Mouse (Mus musculus) kidney, embryonic 16.5 days (tissue): ENCODE data around the gene Fbxo39. TPM values are rescaled to one million over a fixed set of nuclear protein-coding genes. Genes with fewer than 3 reads are reported as not detected.
A peak's percentile ranks its signal among the peaks of the same experiment; 100 is the strongest.

Experiments
- ATAC-seq: fragments of 200-750 bp; cut with Nextera tagmentation; 2 replicates; pipeline ENCODE4 v1.8.0; 2017; ENCODE audit warnings: moderate TSS enrichment; ENCODE audit not compliant: low FRiP score, low TSS enrichment
- H3K27ac ChIP-seq: fragments of 300-500 bp; sonication (generic); 2 replicates; pipeline ENCODE4 v1.5.1; 2014; ENCODE audit warnings: low read length
- H3K27me3 ChIP-seq: fragments of 300-500 bp; sonication (generic); 2 replicates; pipeline ENCODE4 v1.6.1; 2014; ENCODE audit warnings: low read length, control low read depth, mixed read lengths; ENCODE audit not compliant: insufficient read depth
- H3K36me3 ChIP-seq: fragments of 300-500 bp; sonication (generic); 2 replicates; pipeline ENCODE4 v1.6.1; 2014; ENCODE audit warnings: low read length, control low read depth, mixed read lengths; ENCODE audit not compliant: insufficient read depth
- H3K4me1 ChIP-seq: fragments of 300-500 bp; sonication (generic); 2 replicates; pipeline ENCODE4 v1.6.1; 2014; ENCODE audit warnings: low read length, control low read depth, mixed read lengths; ENCODE audit not compliant: insufficient read depth
- H3K4me2 ChIP-seq: fragments of 300-500 bp; sonication (generic); replicated peaks from 2 replicates; pipeline ENCODE4 v1.6.1; 2014; ENCODE audit warnings: low read depth, low read length
- H3K4me3 ChIP-seq: fragments of 300-500 bp; sonication (generic); 2 replicates; pipeline ENCODE4 v1.5.1; 2014; ENCODE audit warnings: mild to moderate bottlenecking, low read length
- H3K9ac ChIP-seq: fragments of 300-500 bp; sonication (generic); replicated peaks from 2 replicates; pipeline ENCODE4 v1.6.1; 2014; ENCODE audit warnings: low read length
- H3K9me3 ChIP-seq: fragments of 300-500 bp; sonication (generic); 2 replicates; pipeline ENCODE4 v1.6.1; 2016; ENCODE audit warnings: low read length, control low read depth
- WGBS: fragments of 180-500 bp; shearing (Covaris S2); extraction: QIAGEN DNeasy Blood & Tissue Kit; methylation state at CpG from one replicate; pipeline ENCODE4 v1.1.7; 2014; 5-methylcytosine and 5-hydroxymethylcytosine counted together
- polyA plus RNA-seq: library from polyadenylated mRNA; unstranded; fragments of >200 nt; fragmentation: Nextera tagmentation; extraction: Ambion mirVana; gene quantifications from 2 replicates; pipeline ENCODE4 v1.2.1, GENCODE M21; 2015

Gene Fbxo39
- polyA plus RNA-seq, 1 experiment from 2014 or later: not detected

GRCm38 (mm10) chr11:72283486-72284224 lies 30.6 kb upstream of the Fbxo39 start:
- H3K27ac ChIP-seq: no peak overlapping the region
- WGBS: 81% methylated on average over 16 of the region's 16 CpGs
- no peaks in the 10 kb centered on the region for H3K9me3 ChIP-seq
- no peak for ATAC-seq
- no peaks in the 10 kb centered on the region for H3K36me3 ChIP-seq
- H3K27me3 ChIP-seq: no peaks in the 10 kb centered on the region
- no peaks in the 10 kb centered on the region for H3K4me1 ChIP-seq
- no peak overlapping the region for H3K4me2 ChIP-seq
- H3K9ac ChIP-seq: no peak overlapping the region
- H3K4me3 ChIP-seq: no peak overlapping the region

GRCm38 (mm10) chr11:72284532-72285182 lies 29.6 kb upstream of the Fbxo39 start:
- Histone ChIP-seq H3K27ac (no peak overlapping the region), H3K4me3 (no peak overlapping the region), H3K4me1 (no peaks in the 10 kb centered on the region), H3K4me2 (no peak overlapping the region), H3K9me3 (no peaks in the 10 kb centered on the region), H3K9ac (no peak overlapping the region), H3K36me3 (no peaks in the 10 kb centered on the region), H3K27me3 (no peaks in the 10 kb centered on the region)
- ATAC-seq: no peak
- WGBS: 83% methylated on average over 14 of the region's 14 CpGs

DNA sequence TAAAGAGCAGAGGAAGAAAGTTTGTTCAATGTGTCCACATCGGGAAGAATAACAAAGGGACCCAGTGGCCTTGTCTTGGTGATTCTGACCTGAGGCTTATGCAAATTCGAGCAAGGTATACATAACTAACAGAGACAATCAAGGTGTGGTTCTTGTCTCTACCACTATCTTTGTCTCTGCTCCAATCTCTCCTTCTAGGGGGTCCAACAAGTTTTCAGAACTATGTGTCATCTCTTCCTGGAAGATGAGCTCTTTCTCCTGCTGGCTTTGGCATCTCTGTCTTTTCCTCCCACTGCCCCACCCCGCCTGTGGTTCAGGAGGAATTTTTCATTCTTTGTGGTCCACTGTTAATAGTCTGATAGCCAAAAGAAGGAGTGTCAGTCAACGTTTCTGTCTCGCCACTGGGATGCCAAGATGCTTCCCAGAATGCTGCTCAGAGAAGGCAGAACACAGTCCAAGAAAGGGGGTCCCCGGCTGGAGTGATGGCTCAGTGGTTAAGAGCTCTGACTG lies 28.2 kb upstream of the Fbxo39 start:
- H3K36me3 ChIP-seq: no peaks in the 10 kb centered on the region
- H3K4me2 ChIP-seq: no peak overlapping the region
- H3K27ac ChIP-seq: no peak overlapping the region
- H3K9me3 ChIP-seq: no peaks in the 10 kb centered on the region
- WGBS: 78% methylated on average over 6 of the region's 6 CpGs
- H3K4me3 ChIP-seq: no peak overlapping the region
- no peaks in the 10 kb centered on the region for H3K27me3 ChIP-seq
- no peak overlapping the region for H3K9ac ChIP-seq
- ATAC-seq: no peak
- no peaks in the 10 kb centered on the region for H3K4me1 ChIP-seq

DNA sequence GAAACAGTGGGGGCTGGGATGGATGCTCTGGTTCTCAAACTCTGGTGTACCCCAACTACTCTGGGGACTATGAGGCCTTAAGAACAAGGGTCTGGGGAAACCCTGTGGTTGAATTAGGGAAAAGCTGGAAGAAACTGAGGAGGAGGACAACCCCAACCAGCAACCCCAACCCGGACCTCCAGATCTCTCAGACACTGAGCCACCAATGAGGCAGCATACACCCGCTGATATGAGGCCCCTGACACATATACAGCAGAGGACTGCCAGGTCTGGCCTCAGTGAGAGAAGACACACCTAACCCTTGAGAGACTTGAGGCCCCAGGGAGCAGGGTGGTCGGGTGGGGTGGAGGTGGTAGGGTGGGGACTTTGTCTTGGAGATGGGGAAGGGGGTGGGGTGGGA lies 27.6 kb upstream of the Fbxo39 start:
- H3K27me3 ChIP-seq: no peaks in the 10 kb centered on the region
- no peak overlapping the region for H3K9ac ChIP-seq
- no peaks in the 10 kb centered on the region for H3K36me3 ChIP-seq
- H3K9me3 ChIP-seq: no peaks in the 10 kb centered on the region
- no peaks in the 10 kb centered on the region for H3K4me1 ChIP-seq
- H3K27ac ChIP-seq: no peak overlapping the region
- H3K4me3 ChIP-seq: no peak overlapping the region
- no peak for ATAC-seq
- WGBS: 86% methylated on average over 3 of the region's 3 CpGs
- no peak overlapping the region for H3K4me2 ChIP-seq

GRCm38 (mm10) chr11:72287126-72287525 lies 27.1 kb upstream of the Fbxo39 start:
- Histone ChIP-seq H3K4me2 (no peak overlapping the region), H3K4me3 (no peak overlapping the region), H3K9me3 (no peaks in the 10 kb centered on the region), H3K27me3 (no peaks in the 10 kb centered on the region), H3K27ac (no peak overlapping the region), H3K9ac (no peak overlapping the region), H3K4me1 (no peaks in the 10 kb centered on the region), H3K36me3 (no peaks in the 10 kb centered on the region)
- ATAC-seq: no peak
- WGBS: 93% methylated on average over 2 of the region's 2 CpGs

GRCm38 (mm10) chr11:72287543-72287942 lies 26.7 kb upstream of the Fbxo39 start:
- Histone ChIP-seq H3K4me1 (no peaks in the 10 kb centered on the region), H3K27me3 (no peaks in the 10 kb centered on the region), H3K9me3 (no peaks in the 10 kb centered on the region), H3K4me2 (no peak overlapping the region), H3K27ac (no peak overlapping the region), H3K36me3 (no peaks in the 10 kb centered on the region), H3K4me3 (no peak overlapping the region), H3K9ac (no peak overlapping the region)
- no peak for ATAC-seq
- WGBS: 85% methylated on average over 3 of the region's 3 CpGs

DNA sequence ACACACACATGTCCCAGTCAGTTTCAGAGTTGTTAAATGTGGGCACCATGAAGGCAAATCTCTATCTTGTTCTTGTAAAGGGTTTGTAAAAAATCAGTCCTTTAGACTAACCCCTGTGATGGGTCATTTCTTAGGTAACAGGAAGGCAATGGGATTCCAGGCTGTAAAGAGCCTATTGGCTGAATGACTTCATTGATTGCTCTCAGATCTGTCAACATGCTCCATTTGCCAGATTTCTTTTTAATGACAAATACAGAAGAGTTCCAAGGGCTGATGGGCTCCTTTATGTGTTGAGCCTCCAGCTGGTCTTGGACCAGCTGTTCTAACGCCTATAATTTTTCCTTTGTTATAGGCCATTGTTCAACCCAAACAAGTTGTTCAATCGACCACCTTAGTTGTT lies 21.1 kb upstream of the Fbxo39 start:
- H3K4me3 ChIP-seq: no peak overlapping the region
- no peaks in the 10 kb centered on the region for H3K36me3 ChIP-seq
- H3K27me3 ChIP-seq: no peaks in the 10 kb centered on the region
- H3K4me1 ChIP-seq: no peaks in the 10 kb centered on the region
- no peak overlapping the region for H3K4me2 ChIP-seq
- ATAC-seq: no peak
- H3K9ac ChIP-seq: no peak overlapping the region
- H3K27ac ChIP-seq: no peak overlapping the region
- 88% methylated on average over 2 of the region's 2 CpGs for WGBS
- H3K9me3 ChIP-seq: no peaks in the 10 kb centered on the region

DNA sequence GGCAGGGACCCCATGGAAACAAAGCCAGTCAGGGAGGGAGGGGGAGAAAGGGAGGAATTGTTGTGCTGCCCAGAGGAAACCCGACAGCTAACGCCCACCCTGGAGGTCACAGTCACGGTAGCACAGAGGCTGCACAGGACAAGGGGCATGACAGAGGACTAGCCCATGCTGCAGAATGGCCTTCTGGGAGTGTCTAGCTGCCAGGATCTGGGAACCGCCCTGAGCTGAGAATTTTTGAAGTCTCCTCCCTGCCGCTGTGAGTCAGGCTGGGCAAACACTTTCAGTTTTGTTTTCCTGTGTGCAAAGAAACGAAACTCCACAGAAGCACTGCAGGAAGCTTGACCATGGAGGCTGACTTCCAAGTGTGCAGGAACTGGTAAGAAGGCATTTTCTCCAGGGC lies 12.9 kb upstream of the Fbxo39 start, which contains the start of gene Xaf1:
Gene Xaf1 (plus strand): TSS at position 296 of the 400 bp plus-strand sequence.
- peak within 1 kb of the TSS; percentile 37 for H3K4me2 ChIP-seq
- H3K9me3 ChIP-seq: no peaks in the 10 kb centered on the region
- H3K9ac ChIP-seq: peak within 1 kb of the TSS; percentile 43
- no peaks in the 10 kb centered on the region for H3K27me3 ChIP-seq
- H3K36me3 ChIP-seq: no peaks in the 10 kb centered on the region
- H3K27ac ChIP-seq: no peak within 1 kb of the TSS; the same call in 1 of the 2 replicates
- WGBS: 5% methylated on average over 6 of the region's 6 CpGs
- H3K4me3 ChIP-seq: peak within 1 kb of the TSS; percentile 9
- H3K4me1 ChIP-seq: peaks cover 7% of the 10 kb centered on the region
- peak; percentile 84 for ATAC-seq

- Histone ChIP-seq H3K27me3 (no peaks in the 10 kb centered on the region), H3K4me1 (peaks cover 7% of the 10 kb centered on the region), H3K27ac (no peak overlapping the region), H3K36me3 (no peaks in the 10 kb centered on the region), H3K4me3 (peak overlapping the region; percentile 9; the same call in 1 of the 2 replicates), H3K9me3 (no peaks in the 10 kb centered on the region), H3K9ac (0 out of 2 replicates have a peak overlapping the region, but pooled peaks have one; percentile 17), H3K4me2 (peak overlapping the region; percentile 37)
- WGBS: 76% methylated on average over 7 of the region's 7 CpGs
- ATAC-seq: no peak
These were observed 12.0 kb upstream of the Fbxo39 start for GRCm38 (mm10) chr11:72302230-72302629.

- Histone ChIP-seq H3K27ac (no peak overlapping the region), H3K4me1 (no peaks in the 10 kb centered on the region), H3K27me3 (no peaks in the 10 kb centered on the region), H3K9ac (no peak overlapping the region), H3K9me3 (no peaks in the 10 kb centered on the region), H3K4me3 (no peak overlapping the region), H3K36me3 (no peaks in the 10 kb centered on the region), H3K4me2 (no peak overlapping the region)
- no peak for ATAC-seq
- 82% methylated on average over 5 of the region's 5 CpGs for WGBS
These were observed 6.8 kb upstream of the Fbxo39 start for GRCm38 (mm10) chr11:72307461-72307860.
